ENCODE assay signal across 8 mouse cellular contexts in genomic region chr15:96797615-96798270, GRCm38 (mm10).
DNase-seq lines count a peak whose midpoint lies in the region; ATAC-seq lines count a peak whose summit lies in the region.

No protein-coding gene starts in this region.

- peak; percentile 46 to 53 for DNase-seq in left cerebral cortex, postnatal 10 days (ENCODE audit: extremely low spot score in 1 of 2, low spot score in 2 of 2)
- DNase-seq in left cerebral cortex, adult 18-20 months (ENCODE audit: low spot score in 2 of 2) = no peak
- DNase-seq in adrenal gland, postnatal 36 days = peak; percentile 49 to 50
- DNase-seq in lung, postnatal 10 days = peak; percentile 79
- no peak for DNase-seq in urinary bladder, postnatal 14 days (ENCODE audit: low spot score)
- no peak for DNase-seq in urinary bladder, adult 18-20 months (ENCODE audit: low spot score in 2 of 2)
- DNase-seq in frontal cortex, postnatal 14 days (ENCODE audit: low spot score in 2 of 2) = no peak

- peak overlapping the region; percentile 85 for H3K27ac ChIP-seq in heart, embryonic 13.5 days (replicated peaks)

- intact Hi-C loops in left cerebral cortex, postnatal 10 days (cut with DNase I) = no loop called here

- no peaks in the 10 kb centered on the region for H3K9me3 ChIP-seq in heart, embryonic 13.5 days

- peaks cover 55% of the 10 kb centered on the region for H3K4me1 ChIP-seq in heart, embryonic 13.5 days

- H3K9ac ChIP-seq in heart, embryonic 13.5 days = no peak overlapping the region

- WGBS in heart, embryonic 13.5 days = 40% methylated on average over 4 of the region's 4 CpGs

- H3K4me3 ChIP-seq in heart, embryonic 13.5 days = no peak overlapping the region

- no peaks in the 10 kb centered on the region for H3K36me3 ChIP-seq in heart, embryonic 13.5 days

- no peaks in the 10 kb centered on the region for H3K27me3 ChIP-seq in heart, embryonic 13.5 days (replicated peaks)

- no peak overlapping the region for H3K4me2 ChIP-seq in heart, embryonic 13.5 days

- no peak for ATAC-seq in heart, embryonic 13.5 days (ENCODE audit: extremely low read depth, insufficient number of reproducible peaks, low FRiP score, low TSS enrichment)

Comparison
In these comparisons a context has a peak if more than half of its experiments do, and no peak if none do; other contexts are left out.
1. DNase-seq: peak in left cerebral cortex, postnatal 10 days (2 of 2), adrenal gland, postnatal 36 days (2 of 2) and lung, postnatal 10 days (single experiment); none in left cerebral cortex, adult 18-20 months (0 of 2), urinary bladder, postnatal 14 days (single experiment), urinary bladder, adult 18-20 months (0 of 2) and frontal cortex, postnatal 14 days (0 of 2).